Mouse (Mus musculus) forebrain, embryonic 11.5 days (tissue): ENCODE measurements at regions not wholly inside any gene's neighbourhood (a gene's known extent, or its start where the extent isn't known, plus 50 kb on each side); places are given as distances from the start of the nearest gene placed in this dataset.

Experiments used
- ATAC-seq: fragments of 200-750 bp; cut with Nextera tagmentation; replicated peaks from 2 replicates; pipeline ENCODE4 v1.8.0; 2017; ENCODE audit warnings: moderate TSS enrichment; ENCODE audit not compliant: low FRiP score
- DNase-seq: peaks from one replicate; pipeline ENCODE4 v3.0.0-alpha.2; 2017; ENCODE audit warnings: low spot score
- H3K27ac ChIP-seq: fragments of 300-500 bp; sonication (generic); 2 replicates; pipeline ENCODE4 v1.5.1; 2014; ENCODE audit warnings: low read depth, low read length
- H3K27me3 ChIP-seq: fragments of 300-500 bp; sonication (generic); 2 replicates; pipeline ENCODE4 v1.6.1; 2014; ENCODE audit warnings: mild to moderate bottlenecking, low read length, mixed read lengths; ENCODE audit not compliant: control insufficient read depth, insufficient read depth
- H3K36me3 ChIP-seq: fragments of 300-500 bp; sonication (generic); 2 replicates; pipeline ENCODE4 v1.6.1; 2014; ENCODE audit warnings: mild to moderate bottlenecking, low read length, moderate library complexity, mixed read lengths; ENCODE audit not compliant: control insufficient read depth, insufficient read depth
- H3K4me1 ChIP-seq: fragments of 300-500 bp; sonication (generic); replicated peaks from 2 replicates; pipeline ENCODE4 v1.6.1; 2014; ENCODE audit warnings: low read length, mixed read lengths; ENCODE audit not compliant: control insufficient read depth, insufficient read depth
- H3K4me2 ChIP-seq: fragments of 300-500 bp; sonication (generic); 2 replicates; pipeline ENCODE4 v1.6.1; 2014; ENCODE audit warnings: low read depth, mild to moderate bottlenecking, low read length, moderate library complexity, mixed read lengths; ENCODE audit not compliant: severe bottlenecking
- H3K4me3 ChIP-seq: fragments of 300-500 bp; sonication (generic); 2 replicates; pipeline ENCODE4 v1.5.1; 2014; ENCODE audit warnings: low read depth, low read length
- H3K9ac ChIP-seq: fragments of 300-500 bp; sonication (generic); 2 replicates; pipeline ENCODE4 v1.6.1; 2014; ENCODE audit warnings: low read length
- H3K9me3 ChIP-seq: fragments of 300-500 bp; sonication (generic); 2 replicates; pipeline ENCODE4 v1.6.1; 2016; ENCODE audit warnings: low read length, mixed read lengths; ENCODE audit not compliant: control insufficient read depth
- WGBS: fragments of 180-500 bp; shearing (Covaris S2); extraction: QIAGEN DNeasy Blood & Tissue Kit; methylation state at CpG from one replicate; pipeline ENCODE4 v1.1.7; 2014; 5-methylcytosine and 5-hydroxymethylcytosine counted together

- no peak overlapping the region for H3K27ac ChIP-seq
- no peak overlapping the region for H3K9ac ChIP-seq
- no peak for DNase-seq
Observed at GRCm38 (mm10) chr17:84100523-84100922, 87.2 kb downstream of the Zfp36l2 start.

DNA sequence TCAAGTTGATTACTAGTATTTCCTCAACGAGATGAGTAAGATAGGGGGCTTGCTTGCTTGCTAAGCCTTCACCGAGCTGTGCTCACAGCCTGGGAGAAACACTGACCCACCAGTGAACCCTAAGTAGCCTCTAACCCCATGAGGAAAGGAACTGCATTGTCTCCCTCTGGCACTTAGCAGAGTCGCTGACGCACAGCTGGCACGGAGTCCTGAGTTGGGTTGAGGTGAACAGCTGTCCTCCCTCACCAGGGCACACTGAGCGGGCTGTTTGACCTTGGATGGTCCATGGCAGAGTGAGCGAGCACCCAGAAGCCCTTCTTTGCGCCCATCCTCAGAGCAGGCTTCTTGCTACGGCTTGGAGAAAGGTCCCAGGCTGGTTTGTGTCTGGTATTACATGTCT is 88.0 kb downstream of the Zfp36l2 start:
- H3K9ac ChIP-seq = no peak overlapping the region
- no peak overlapping the region for H3K27ac ChIP-seq
- DNase-seq (no peak), ATAC-seq (no peak)
- no peaks in the 10 kb centered on the region for H3K36me3 ChIP-seq
- no peak overlapping the region for H3K4me2 ChIP-seq
- H3K4me3 ChIP-seq = no peak overlapping the region
- no peaks in the 10 kb centered on the region for H3K27me3 ChIP-seq
- 84% methylated on average over 9 of the region's 9 CpGs for WGBS
- H3K9me3 ChIP-seq = no peaks in the 10 kb centered on the region
- H3K4me1 ChIP-seq = peaks cover 25% of the 10 kb centered on the region

More at GRCm38 (mm10) chr17:84100523-84100922, 87.2 kb downstream of the Zfp36l2 start:
- peaks cover 24% of the 10 kb centered on the region for H3K4me1 ChIP-seq
- no peak overlapping the region for H3K4me3 ChIP-seq
- WGBS = 48% methylated on average over 10 of the region's 10 CpGs
- no peak overlapping the region for H3K4me2 ChIP-seq
- no peaks in the 10 kb centered on the region for H3K9me3 ChIP-seq
- no peaks in the 10 kb centered on the region for H3K27me3 ChIP-seq
- H3K36me3 ChIP-seq = no peaks in the 10 kb centered on the region
- ATAC-seq = no peak

GRCm38 (mm10) chr17:84097871-84098430 is 89.8 kb downstream of the Zfp36l2 start:
- no peak overlapping the region for H3K9ac ChIP-seq
- WGBS = 88% methylated on average over 6 of the region's 6 CpGs

DNA sequence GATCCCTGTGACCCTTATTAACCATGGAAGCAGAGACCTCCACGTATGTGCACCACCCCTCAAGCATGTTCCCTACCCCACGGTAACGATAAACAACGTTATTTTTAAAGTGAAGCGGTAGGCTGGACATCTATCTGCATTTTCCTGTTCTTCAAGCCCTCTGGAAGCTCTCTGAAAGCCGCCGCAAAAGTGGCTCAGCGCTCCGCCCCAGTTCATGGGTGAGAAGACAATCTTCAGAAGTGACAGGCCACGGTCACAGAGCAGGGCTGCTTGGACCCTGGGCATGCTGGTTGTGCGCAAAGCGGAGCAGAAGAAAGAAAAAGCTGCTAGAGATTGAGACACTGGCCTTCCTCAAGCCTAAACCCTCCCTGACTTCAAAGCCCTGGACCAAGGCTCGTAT is 90.5 kb downstream of the Zfp36l2 start:
- Histone ChIP-seq H3K4me3 (no peak overlapping the region), H3K4me2 (peak overlapping the region; percentile 46; the same call in 1 of the 2 replicates), H3K9me3 (peaks cover 2% of the 10 kb centered on the region; the same call in 1 of the 2 replicates), H3K27ac (peak overlapping the region; percentile 96), H3K4me1 (peaks cover 25% of the 10 kb centered on the region), H3K9ac (peak overlapping the region; percentile 67; the same call in 1 of the 2 replicates), H3K27me3 (no peaks in the 10 kb centered on the region), H3K36me3 (no peaks in the 10 kb centered on the region)
- WGBS = 44% methylated on average over 13 of the region's 13 CpGs
- ATAC-seq (no peak), DNase-seq (no peak)

More at GRCm38 (mm10) chr17:84097871-84098430, 89.8 kb downstream of the Zfp36l2 start:
- Histone ChIP-seq H3K4me2 (no peak overlapping the region), H3K36me3 (no peaks in the 10 kb centered on the region), H3K4me1 (peaks cover 25% of the 10 kb centered on the region), H3K27ac (peak overlapping the region; percentile 96; the same call in 1 of the 2 replicates), H3K4me3 (no peak overlapping the region), H3K27me3 (no peaks in the 10 kb centered on the region), H3K9me3 (peaks cover 2% of the 10 kb centered on the region; the same call in 1 of the 2 replicates)
- ATAC-seq = no peak
- DNase-seq = no peak

DNA sequence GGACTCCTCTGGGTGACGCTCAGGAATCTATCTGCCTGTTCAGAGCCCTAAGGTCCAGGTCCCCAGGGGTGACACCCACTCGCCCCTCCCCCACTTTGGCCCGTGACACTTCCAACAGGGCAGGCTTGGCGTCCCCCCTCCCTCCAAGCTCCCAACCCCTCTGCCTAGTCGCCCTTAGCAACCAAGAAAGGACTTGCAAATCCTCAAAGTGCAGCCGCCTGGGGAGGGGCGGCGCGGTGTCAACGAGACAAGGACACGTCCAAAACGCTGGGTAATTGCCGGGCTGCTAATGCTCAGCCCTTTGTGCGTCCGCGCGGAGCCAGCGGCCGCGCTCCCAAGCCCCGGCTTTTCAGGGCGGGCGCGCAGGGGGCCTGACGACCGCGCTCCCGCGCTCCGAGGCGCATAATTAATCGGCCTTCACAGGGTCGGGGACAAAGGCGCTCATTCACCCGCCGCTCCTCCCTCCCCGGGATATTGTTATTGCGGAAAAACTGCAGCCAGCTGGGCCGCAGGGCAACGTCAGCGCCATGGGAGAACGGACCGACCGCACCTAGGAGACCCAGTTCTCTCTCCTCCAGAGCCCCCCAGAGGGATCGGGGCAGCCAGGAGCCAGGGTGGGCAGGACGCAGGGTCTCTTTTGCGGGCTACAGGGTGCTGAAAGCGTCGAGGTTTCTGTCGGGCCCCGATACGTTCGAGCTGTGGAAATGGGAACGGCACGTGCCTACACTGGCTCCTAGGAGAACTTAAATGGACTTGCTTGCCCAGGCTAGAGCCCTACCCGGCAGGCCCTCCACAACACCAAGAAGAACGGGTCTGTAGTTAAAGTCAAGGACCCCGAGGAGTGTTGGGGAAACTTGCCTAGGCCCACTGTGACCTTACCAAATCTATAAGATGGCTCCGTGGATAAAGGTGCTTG is 91.1 kb downstream of the Zfp36l2 start:
- Histone ChIP-seq H3K4me1 (peaks cover 25% of the 10 kb centered on the region), H3K27me3 (no peaks in the 10 kb centered on the region), H3K27ac (peak overlapping the region; percentile 96), H3K4me3 (peak overlapping the region; percentile 9; the same call in 1 of the 2 replicates), H3K9me3 (peaks cover 2% of the 10 kb centered on the region; the same call in 1 of the 2 replicates), H3K4me2 (peak overlapping the region; percentile 46; the same call in 1 of the 2 replicates), H3K9ac (peak overlapping the region; percentile 67), H3K36me3 (no peaks in the 10 kb centered on the region)
- DNase-seq (peak; percentile 94), ATAC-seq (peak; percentile 95)
- WGBS = 1% methylated on average over 58 of the region's 59 CpGs

GRCm38 (mm10) chr17:84095829-84096228 is 91.9 kb downstream of the Zfp36l2 start:
- 14% methylated on average over 4 of the region's 4 CpGs for WGBS
- H3K4me1 ChIP-seq = peaks cover 25% of the 10 kb centered on the region
- H3K27me3 ChIP-seq = no peaks in the 10 kb centered on the region
- H3K4me3 ChIP-seq = no peak overlapping the region
- peak overlapping the region; percentile 67 for H3K9ac ChIP-seq
- no peaks in the 10 kb centered on the region for H3K36me3 ChIP-seq
- no peak for DNase-seq
- peaks cover 2% of the 10 kb centered on the region; the same call in 1 of the 2 replicates for H3K9me3 ChIP-seq
- ATAC-seq = peak; percentile 48
- H3K27ac ChIP-seq = peak overlapping the region; percentile 96
- H3K4me2 ChIP-seq = no peak overlapping the region

- 81% methylated on average over 2 of the region's 2 CpGs for WGBS
- H3K27ac ChIP-seq = peak overlapping the region; percentile 96; the same call in 1 of the 2 replicates
Observed at GRCm38 (mm10) chr17:84095089-84095488, 92.7 kb downstream of the Zfp36l2 start.

GRCm38 (mm10) chr17:84086394-84086793 is 101.4 kb downstream of the Zfp36l2 start:
- no peak overlapping the region for H3K4me2 ChIP-seq
- H3K27ac ChIP-seq = no peak overlapping the region
- WGBS = 90% methylated on average over 12 of the region's 12 CpGs
- no peak overlapping the region for H3K9ac ChIP-seq
- DNase-seq (no peak), ATAC-seq (no peak)
- no peaks in the 10 kb centered on the region for H3K9me3 ChIP-seq
- H3K4me1 ChIP-seq = peaks cover 9% of the 10 kb centered on the region; the same call in 1 of the 2 replicates
- no peaks in the 10 kb centered on the region for H3K36me3 ChIP-seq
- H3K27me3 ChIP-seq = no peaks in the 10 kb centered on the region
- no peak overlapping the region for H3K4me3 ChIP-seq

More at GRCm38 (mm10) chr17:84095089-84095488, 92.7 kb downstream of the Zfp36l2 start:
- ATAC-seq (no peak), DNase-seq (no peak)
- Histone ChIP-seq H3K9me3 (peaks cover 2% of the 10 kb centered on the region; the same call in 1 of the 2 replicates), H3K27me3 (no peaks in the 10 kb centered on the region), H3K4me1 (peaks cover 22% of the 10 kb centered on the region), H3K4me3 (no peak overlapping the region), H3K36me3 (no peaks in the 10 kb centered on the region), H3K4me2 (no peak overlapping the region), H3K9ac (no peak overlapping the region)
